Mouse (Mus musculus) limb, embryonic 14.5 days (tissue): ENCODE measurements around the gene Tmem131. TPM values are rescaled to one million over a fixed set of nuclear protein-coding genes. Genes with fewer than 3 reads are reported as not detected.
A peak's percentile ranks its signal among the peaks of the same experiment; 100 is the strongest.

ENCODE experiments used
- ATAC-seq: fragments of 200-750 bp; cut with Nextera tagmentation; 2 replicates; pipeline ENCODE4 v1.8.0; 2017; ENCODE audit warnings: low read depth, moderate number of reproducible peaks, moderate TSS enrichment; ENCODE audit not compliant: low FRiP score
- DNase-seq: peaks from one replicate; pipeline ENCODE4 v3.0.0-alpha.2; 2015; ENCODE audit warnings: low spot score
- H3K27ac ChIP-seq: fragments of 300-500 bp; sonication (generic); replicated peaks from 2 replicates; pipeline ENCODE4 v1.5.1; 2014; ENCODE audit warnings: low read depth, mild to moderate bottlenecking, low read length, moderate library complexity, mixed read lengths
- H3K27me3 ChIP-seq: fragments of 300-500 bp; sonication (generic); 2 replicates; pipeline ENCODE4 v1.6.1; 2014; ENCODE audit warnings: low read length, mixed read lengths; ENCODE audit not compliant: control insufficient read depth, insufficient read depth
- H3K36me3 ChIP-seq: fragments of 300-500 bp; sonication (generic); 2 replicates; pipeline ENCODE4 v1.6.1; 2014; ENCODE audit warnings: mild to moderate bottlenecking, low read length, moderate library complexity, mixed read lengths; ENCODE audit not compliant: control insufficient read depth, insufficient read depth
- H3K4me1 ChIP-seq: fragments of 300-500 bp; sonication (generic); 2 replicates; pipeline ENCODE4 v1.6.1; 2014; ENCODE audit warnings: antibody characterized with exemption, low read length, mixed read lengths; ENCODE audit not compliant: control insufficient read depth, insufficient read depth
- H3K4me2 ChIP-seq: fragments of 300-500 bp; sonication (generic); replicated peaks from 2 replicates; pipeline ENCODE4 v1.6.1; 2014; ENCODE audit warnings: low read depth, mild to moderate bottlenecking, low read length, moderate library complexity; ENCODE audit not compliant: severe bottlenecking
- H3K4me3 ChIP-seq: fragments of 300-500 bp; sonication (generic); replicated peaks from 2 replicates; pipeline ENCODE4 v1.5.1; 2014; ENCODE audit warnings: low read length
- H3K9ac ChIP-seq: fragments of 300-500 bp; sonication (generic); 2 replicates; pipeline ENCODE4 v1.6.1; 2014; ENCODE audit warnings: mild to moderate bottlenecking, low read depth, low read length, moderate library complexity; ENCODE audit not compliant: severe bottlenecking
- H3K9me3 ChIP-seq: fragments of 300-500 bp; sonication (generic); 2 replicates; pipeline ENCODE4 v1.6.1; 2016; ENCODE audit warnings: low read length; ENCODE audit not compliant: control insufficient read depth
- POLR2A ChIP-seq: fragments of 200-500 bp; IDR thresholded peaks from 2 replicates; pipeline ENCODE4 v1.8.0; 2012; ENCODE audit warnings: inconsistent platforms, mild to moderate bottlenecking, moderate library complexity, borderline replicate concordance; ENCODE audit not compliant: insufficient read depth, insufficient read length; ENCODE audit errors: extremely low read depth
- WGBS: fragments of 180-500 bp; shearing (Covaris S2); extraction: QIAGEN DNeasy Blood & Tissue Kit; methylation state at CpG from one replicate; pipeline ENCODE4 v1.1.7; 2014; 5-methylcytosine and 5-hydroxymethylcytosine counted together
- polyA plus RNA-seq, 2 experiments: library from polyadenylated mRNA; depleted of rRNA in 1 of 2; stranded (reverse) in 1 of 2; unstranded in 1 of 2; fragments of >200 nt; fragmentation: Nextera tagmentation in 1 of 2; extraction: Ambion mirVana in 1 of 2; gene quantifications; 2 replicates each; pipeline versions ENCODE4 v1.2.1 to v1.2.3; 2012 to 2014

Tmem131 gene
- polyA plus RNA-seq, 2 experiments, result 22.5 to 42.3 TPM

GRCm38 (mm10) chr1:36760401-36760800 lies 183.1 kb downstream of the Tmem131 start:
- TF ChIP-seq POLR2A, result no peak
- Histone ChIP-seq H3K27ac (no peak overlapping the region), H3K9me3 (no peaks in the 10 kb centered on the region), H3K9ac (no peak overlapping the region), H3K36me3 (no peaks in the 10 kb centered on the region), H3K27me3 (no peaks in the 10 kb centered on the region), H3K4me3 (no peak overlapping the region), H3K4me2 (no peak overlapping the region), H3K4me1 (no peaks in the 10 kb centered on the region)
- 83% methylated on average over 9 of the region's 9 CpGs for WGBS
- ATAC-seq (no peak), DNase-seq (no peak)

- Histone ChIP-seq H3K4me1 (no peaks in the 10 kb centered on the region), H3K36me3 (no peaks in the 10 kb centered on the region), H3K4me3 (no peak overlapping the region), H3K27me3 (no peaks in the 10 kb centered on the region), H3K27ac (no peak overlapping the region), H3K9me3 (no peaks in the 10 kb centered on the region), H3K4me2 (no peak overlapping the region), H3K9ac (no peak overlapping the region)
- ATAC-seq (no peak), DNase-seq (no peak)
- no peak for TF ChIP-seq POLR2A
- 86% methylated on average over 18 of the region's 18 CpGs for WGBS
Measured at GRCm38 (mm10) chr1:36759076-36759475, 184.4 kb downstream of the Tmem131 start.

GRCm38 (mm10) chr1:36758553-36758952 lies 184.9 kb downstream of the Tmem131 start:
- Histone ChIP-seq H3K4me3 (no peak overlapping the region), H3K9ac (no peak overlapping the region), H3K27ac (no peak overlapping the region), H3K27me3 (no peaks in the 10 kb centered on the region), H3K36me3 (no peaks in the 10 kb centered on the region), H3K4me1 (no peaks in the 10 kb centered on the region), H3K4me2 (no peak overlapping the region), H3K9me3 (no peaks in the 10 kb centered on the region)
- TF ChIP-seq POLR2A, result no peak
- WGBS, result 79% methylated on average over 9 of the region's 9 CpGs
- ATAC-seq (no peak), DNase-seq (no peak)

GRCm38 (mm10) chr1:36753932-36754675 lies 189.4 kb downstream of the Tmem131 start:
- no peak for TF ChIP-seq POLR2A
- no peak overlapping the region for H3K9ac ChIP-seq
- H3K27ac ChIP-seq, result no peak overlapping the region
- no peaks in the 10 kb centered on the region for H3K36me3 ChIP-seq
- H3K9me3 ChIP-seq, result no peaks in the 10 kb centered on the region
- 76% methylated on average over 6 of the region's 6 CpGs for WGBS
- no peak for DNase-seq
- no peaks in the 10 kb centered on the region for H3K4me1 ChIP-seq
- no peak for ATAC-seq
- H3K4me2 ChIP-seq, result no peak overlapping the region
- H3K27me3 ChIP-seq, result no peaks in the 10 kb centered on the region
- no peak overlapping the region for H3K4me3 ChIP-seq

GRCm38 (mm10) chr1:36746452-36746851 lies 197.0 kb downstream of the Tmem131 start:
- Histone ChIP-seq H3K9me3 (no peaks in the 10 kb centered on the region), H3K4me1 (no peaks in the 10 kb centered on the region), H3K4me3 (no peak overlapping the region), H3K27me3 (no peaks in the 10 kb centered on the region; the same call in 1 of the 2 replicates), H3K36me3 (no peaks in the 10 kb centered on the region), H3K4me2 (no peak overlapping the region), H3K9ac (no peak overlapping the region), H3K27ac (no peak overlapping the region)
- 42% methylated on average over 14 of the region's 15 CpGs for WGBS
- TF ChIP-seq POLR2A, result no peak
- DNase-seq (peak; percentile 22), ATAC-seq (no peak)
